ENCODE assay signal across 11 mouse cellular contexts in genomic region chr13:24501179-24501905, GRCm38 (mm10).
DNase-seq lines count a peak whose midpoint lies in the region; ATAC-seq and TF ChIP-seq lines count a peak whose summit lies in the region.
"Had no signal": no experiment of that assay in that cellular context is flagged by ENCODE, and none has a peak within 500 bp of the region (broad histone marks: within the 10 kb centered on the region; RNA-seq: fewer than 3 reads in every experiment).

No protein-coding gene starts in this region.

- no peak overlapping the region for H3K9ac ChIP-seq in forebrain, embryonic 16.5 days (replicated peaks; ENCODE audit: low read depth, low read length)
- H3K9ac ChIP-seq: stomach, embryonic 15.5 days had no signal

- DNase-seq in thymus, adult 2 months, result peak; percentile 22
- no peak for DNase-seq in thymus, adult 18-20 months
- peak; percentile 50 for DNase-seq in thymus, postnatal 4 days
- no peak for DNase-seq in gastrocnemius, adult 8-10 months (ENCODE audit: low spot score in 2 of 2)
- no peak for DNase-seq in urinary bladder, adult 18-20 months (ENCODE audit: low spot score in 2 of 2)
- DNase-seq: lung, postnatal 10 days had no signal

- H3K4me2 ChIP-seq in forebrain, embryonic 16.5 days (ENCODE audit: low read length), result no peak overlapping the region
- H3K4me2 ChIP-seq: stomach, embryonic 15.5 days had no signal

- peak overlapping the region; percentile 40 for H3K4me3 ChIP-seq in thymus, adult 2 months (ENCODE audit: control insufficient read depth, insufficient read depth, low read length)
- H3K4me3 ChIP-seq in forebrain, embryonic 16.5 days (replicated peaks; ENCODE audit: low read length), result no peak overlapping the region
- H3K4me3 ChIP-seq: stomach, embryonic 15.5 days had no signal

- no peak overlapping the region for H3K27ac ChIP-seq in thymus, adult 2 months (ENCODE audit: control insufficient read depth, insufficient read depth, low read length)
- no peak overlapping the region for H3K27ac ChIP-seq in forebrain, embryonic 16.5 days (ENCODE audit: low read length)
- H3K27ac ChIP-seq: stomach, embryonic 15.5 days had no signal

- ATAC-seq in forebrain, embryonic 16.5 days, result peak; percentile 75
- ATAC-seq in megakaryocyte progenitor cell, adult 5-6 weeks (replicated peaks; ENCODE audit: poor library complexity), result peak; percentile 55
- no peak for ATAC-seq in cerebellum, adult (ENCODE audit: insufficient number of reproducible peaks, low FRiP score, low TSS enrichment)
- ATAC-seq: intestine, postnatal 0 days had no signal

- no peak for TF ChIP-seq POLR2A in thymus, adult 2 months (IDR thresholded peaks at IDR 0.05; ENCODE audit: control insufficient read depth, extremely low read depth, insufficient read depth, low read length, poor library complexity)

- H3K4me1 ChIP-seq in thymus, adult 2 months (replicated peaks; ENCODE audit: control insufficient read depth, insufficient read depth, low read length), result peaks cover 15% of the 10 kb centered on the region
- H3K4me1 ChIP-seq in forebrain, embryonic 16.5 days (replicated peaks; ENCODE audit: control insufficient read depth, insufficient read depth, low read length), result peaks cover 3% of the 10 kb centered on the region; the same call in 1 of the 2 replicates
- H3K4me1 ChIP-seq: stomach, embryonic 15.5 days had no signal

- H3K27me3 ChIP-seq in thymus, adult 2 months (ENCODE audit: control insufficient read depth, insufficient read depth, low read length), result no peaks in the 10 kb centered on the region
- no peaks in the 10 kb centered on the region for H3K27me3 ChIP-seq in forebrain, embryonic 16.5 days (replicated peaks; ENCODE audit: control insufficient read depth, insufficient read depth, low read length)
- H3K27me3 ChIP-seq: stomach, embryonic 15.5 days had no signal

- no peaks in the 10 kb centered on the region for H3K9me3 ChIP-seq in forebrain, embryonic 16.5 days (ENCODE audit: control insufficient read depth, low read length)
- H3K9me3 ChIP-seq: stomach, embryonic 15.5 days had no signal

- 6% methylated on average over 25 of the region's 25 CpGs for WGBS in thymus, adult 2 months
- 68% methylated on average over 25 of the region's 25 CpGs for WGBS in forebrain, embryonic 16.5 days

- no peak for TF ChIP-seq CTCF in thymus, adult 2 months (IDR thresholded peaks at IDR 0.05; ENCODE audit: borderline replicate concordance, control insufficient read depth, extremely low read depth, insufficient read depth, low read length, poor library complexity)

- H3K36me3 ChIP-seq in thymus, adult 2 months (ENCODE audit: control insufficient read depth, insufficient read depth, low read length), result no peaks in the 10 kb centered on the region
- H3K36me3 ChIP-seq in forebrain, embryonic 16.5 days (ENCODE audit: control insufficient read depth, insufficient read depth), result no peaks in the 10 kb centered on the region
- H3K36me3 ChIP-seq: stomach, embryonic 15.5 days had no signal

Comparison
In these comparisons a context has a peak if more than half of its experiments do, and no peak if none do; other contexts are left out.
1. DNase-seq: peak in thymus, adult 2 months (single experiment) and thymus, postnatal 4 days (single experiment); none in thymus, adult 18-20 months (0 of 2), gastrocnemius, adult 8-10 months (0 of 2) and urinary bladder, adult 18-20 months (0 of 2).